Mouse (Mus musculus): Measurements from ENCODE around the gene Smarca5. TPM values are rescaled to one million over a fixed set of nuclear protein-coding genes. Genes with fewer than 3 reads are reported as not detected.

Gene Smarca5
- polyA plus RNA-seq, 1 experiment from 2014 or later = 21.0 TPM

GRCm38 (mm10) chr8:80752429-80752828 lies 13.1 kb upstream of the Smarca5 start:
- Histone ChIP-seq H3K4me3 (ENCODE audit: low read length) (no peak overlapping the region), H3K4me2 (ENCODE audit: low read depth, low read length) (no peak overlapping the region), H3K27me3 (replicated peaks; ENCODE audit: control insufficient read depth, insufficient read depth, low read length) (no peaks in the 10 kb centered on the region), H3K9me3 (ENCODE audit: control insufficient read depth, low read length) (no peaks in the 10 kb centered on the region), H3K27ac (ENCODE audit: low read length) (no peak overlapping the region), H3K9ac (ENCODE audit: low read depth, low read length) (no peak overlapping the region), H3K36me3 (ENCODE audit: control insufficient read depth, insufficient read depth, low read length) (no peaks in the 10 kb centered on the region), H3K4me1 (ENCODE audit: control insufficient read depth, insufficient read depth, low read length) (no peaks in the 10 kb centered on the region)
- WGBS = 58% methylated on average over 7 of the region's 7 CpGs
- ATAC-seq = no peak

- 94% methylated on average over 4 of the region's 4 CpGs for WGBS
- Histone ChIP-seq H3K27me3 (replicated peaks; ENCODE audit: control insufficient read depth, insufficient read depth, low read length) (no peaks in the 10 kb centered on the region), H3K9ac (ENCODE audit: low read depth, low read length) (no peak overlapping the region), H3K27ac (ENCODE audit: low read length) (no peak overlapping the region), H3K4me3 (ENCODE audit: low read length) (no peak overlapping the region), H3K4me1 (ENCODE audit: control insufficient read depth, insufficient read depth, low read length) (no peaks in the 10 kb centered on the region), H3K36me3 (ENCODE audit: control insufficient read depth, insufficient read depth, low read length) (no peaks in the 10 kb centered on the region), H3K9me3 (ENCODE audit: control insufficient read depth, low read length) (no peaks in the 10 kb centered on the region), H3K4me2 (ENCODE audit: low read depth, low read length) (no peak overlapping the region)
- no peak for ATAC-seq
These were observed 9.8 kb upstream of the Smarca5 start for GRCm38 (mm10) chr8:80749091-80749490.

GRCm38 (mm10) chr8:80739932-80740331 lies 635 bp upstream of the Smarca5 start:
- H3K27me3 ChIP-seq (replicated peaks; ENCODE audit: control insufficient read depth, insufficient read depth, low read length) = no peaks in the 10 kb centered on the region
- H3K9me3 ChIP-seq (ENCODE audit: control insufficient read depth, low read length) = no peaks in the 10 kb centered on the region

GRCm38 (mm10) chr8:80738388-80739154 lies 726 bp downstream of the Smarca5 start:
- Histone ChIP-seq H3K4me3 (ENCODE audit: low read length) (peak overlapping the region; percentile 79), H3K27ac (ENCODE audit: low read length) (peak overlapping the region; percentile 98), H3K4me2 (ENCODE audit: low read depth, low read length) (peak overlapping the region; percentile 68), H3K9me3 (ENCODE audit: control insufficient read depth, low read length) (no peaks in the 10 kb centered on the region), H3K36me3 (ENCODE audit: control insufficient read depth, insufficient read depth, low read length) (peaks cover 3% of the 10 kb centered on the region), H3K4me1 (ENCODE audit: control insufficient read depth, insufficient read depth, low read length) (peaks cover 7% of the 10 kb centered on the region), H3K9ac (ENCODE audit: low read depth, low read length) (peak overlapping the region; percentile 94), H3K27me3 (replicated peaks; ENCODE audit: control insufficient read depth, insufficient read depth, low read length) (no peaks in the 10 kb centered on the region)
- peak; percentile 67 for ATAC-seq
- whole genome bisulfite sequencing = under 1% methylated on average over 68 of the region's 84 CpGs

More at GRCm38 (mm10) chr8:80739932-80740331, 635 bp upstream of the Smarca5 start:
- peak overlapping the region; percentile 74 for H3K4me2 ChIP-seq (ENCODE audit: low read depth, low read length)
- H3K4me3 ChIP-seq (ENCODE audit: low read length) = peak overlapping the region; percentile 51
- ATAC-seq = peak; percentile 58
- H3K27ac ChIP-seq (ENCODE audit: low read length) = peak overlapping the region; percentile 93
- WGBS = 15% methylated on average over 14 of the region's 14 CpGs
- H3K36me3 ChIP-seq (ENCODE audit: control insufficient read depth, insufficient read depth, low read length) = peaks cover 3% of the 10 kb centered on the region
- H3K4me1 ChIP-seq (ENCODE audit: control insufficient read depth, insufficient read depth, low read length) = peaks cover 7% of the 10 kb centered on the region
- peak overlapping the region; percentile 72 for H3K9ac ChIP-seq (ENCODE audit: low read depth, low read length)

GRCm38 (mm10) chr8:80738046-80738387 lies 1.3 kb downstream of the Smarca5 start:
- Histone ChIP-seq H3K9me3 (ENCODE audit: control insufficient read depth, low read length) (no peaks in the 10 kb centered on the region), H3K27ac (ENCODE audit: low read length) (peak overlapping the region; percentile 98), H3K36me3 (ENCODE audit: control insufficient read depth, insufficient read depth, low read length) (peaks cover 3% of the 10 kb centered on the region), H3K4me2 (ENCODE audit: low read depth, low read length) (peak overlapping the region; percentile 68), H3K4me3 (ENCODE audit: low read length) (peak overlapping the region; percentile 79), H3K9ac (ENCODE audit: low read depth, low read length) (peak overlapping the region; percentile 94), H3K4me1 (ENCODE audit: control insufficient read depth, insufficient read depth, low read length) (peaks cover 7% of the 10 kb centered on the region), H3K27me3 (replicated peaks; ENCODE audit: control insufficient read depth, insufficient read depth, low read length) (no peaks in the 10 kb centered on the region)
- no peak for ATAC-seq
- 2% methylated on average over 5 of the region's 5 CpGs for WGBS

GRCm38 (mm10) chr8:80732326-80732725 lies 7.0 kb downstream of the Smarca5 start:
- H3K4me3 ChIP-seq (ENCODE audit: low read length) = no peak overlapping the region

GRCm38 (mm10) chr8:80714461-80714860 lies 24.8 kb downstream of the Smarca5 start:
- Histone ChIP-seq H3K36me3 (ENCODE audit: control insufficient read depth, insufficient read depth, low read length) (peaks cover 18% of the 10 kb centered on the region), H3K9me3 (ENCODE audit: control insufficient read depth, low read length) (0 out of 2 replicates have a peak, but pooled peaks cover 4% of the 10 kb centered on the region), H3K4me3 (ENCODE audit: low read length) (no peak overlapping the region), H3K9ac (ENCODE audit: low read depth, low read length) (no peak overlapping the region), H3K4me1 (ENCODE audit: control insufficient read depth, insufficient read depth, low read length) (no peaks in the 10 kb centered on the region), H3K4me2 (ENCODE audit: low read depth, low read length) (no peak overlapping the region), H3K27ac (ENCODE audit: low read length) (no peak overlapping the region), H3K27me3 (replicated peaks; ENCODE audit: control insufficient read depth, insufficient read depth, low read length) (no peaks in the 10 kb centered on the region)
- 92% methylated on average over 1 of the region's 1 CpGs for WGBS
- no peak for ATAC-seq

More at GRCm38 (mm10) chr8:80732326-80732725, 7.0 kb downstream of the Smarca5 start:
- Histone ChIP-seq H3K4me1 (ENCODE audit: control insufficient read depth, insufficient read depth, low read length) (no peaks in the 10 kb centered on the region), H3K9ac (ENCODE audit: low read depth, low read length) (no peak overlapping the region), H3K36me3 (ENCODE audit: control insufficient read depth, insufficient read depth, low read length) (peaks cover 8% of the 10 kb centered on the region), H3K9me3 (ENCODE audit: control insufficient read depth, low read length) (no peaks in the 10 kb centered on the region), H3K27ac (ENCODE audit: low read length) (no peak overlapping the region), H3K27me3 (replicated peaks; ENCODE audit: control insufficient read depth, insufficient read depth, low read length) (no peaks in the 10 kb centered on the region), H3K4me2 (ENCODE audit: low read depth, low read length) (no peak overlapping the region)
- ATAC-seq = no peak

GRCm38 (mm10) chr8:80710670-80711400 lies 28.5 kb downstream of the Smarca5 start:
- Histone ChIP-seq H3K27ac (ENCODE audit: low read length) (no peak overlapping the region), H3K4me1 (ENCODE audit: control insufficient read depth, insufficient read depth, low read length) (no peaks in the 10 kb centered on the region), H3K4me2 (ENCODE audit: low read depth, low read length) (no peak overlapping the region), H3K36me3 (ENCODE audit: control insufficient read depth, insufficient read depth, low read length) (peaks cover 18% of the 10 kb centered on the region), H3K9me3 (ENCODE audit: control insufficient read depth, low read length) (0 out of 2 replicates have a peak, but pooled peaks cover 4% of the 10 kb centered on the region), H3K27me3 (replicated peaks; ENCODE audit: control insufficient read depth, insufficient read depth, low read length) (no peaks in the 10 kb centered on the region), H3K9ac (ENCODE audit: low read depth, low read length) (no peak overlapping the region), H3K4me3 (ENCODE audit: low read length) (no peak overlapping the region)
- 84% methylated on average over 4 of the region's 4 CpGs for WGBS
- no peak for ATAC-seq

GRCm38 (mm10) chr8:80688141-80688540 lies 51.2 kb downstream of the Smarca5 start:
- Histone ChIP-seq H3K9me3 (ENCODE audit: control insufficient read depth, low read length) (no peaks in the 10 kb centered on the region), H3K27me3 (replicated peaks; ENCODE audit: control insufficient read depth, insufficient read depth, low read length) (no peaks in the 10 kb centered on the region), H3K4me3 (ENCODE audit: low read length) (no peak overlapping the region), H3K4me1 (ENCODE audit: control insufficient read depth, insufficient read depth, low read length) (no peaks in the 10 kb centered on the region), H3K4me2 (ENCODE audit: low read depth, low read length) (no peak overlapping the region), H3K36me3 (ENCODE audit: control insufficient read depth, insufficient read depth, low read length) (no peaks in the 10 kb centered on the region), H3K27ac (ENCODE audit: low read length) (no peak overlapping the region), H3K9ac (ENCODE audit: low read depth, low read length) (no peak overlapping the region)
- WGBS = 43% methylated on average over 4 of the region's 4 CpGs
- ATAC-seq = peak; percentile 77

Measured in intestine, embryonic 16.5 days (tissue).